Mouse (Mus musculus) cerebellum, adult 11-12 months (tissue): Measurements from ENCODE around the gene Snrnp48.

Experiments used
- DNase-seq: peaks from one replicate; pipeline ENCODE4 v3.0.0; 2022

Snrnp48 gene

DNA sequence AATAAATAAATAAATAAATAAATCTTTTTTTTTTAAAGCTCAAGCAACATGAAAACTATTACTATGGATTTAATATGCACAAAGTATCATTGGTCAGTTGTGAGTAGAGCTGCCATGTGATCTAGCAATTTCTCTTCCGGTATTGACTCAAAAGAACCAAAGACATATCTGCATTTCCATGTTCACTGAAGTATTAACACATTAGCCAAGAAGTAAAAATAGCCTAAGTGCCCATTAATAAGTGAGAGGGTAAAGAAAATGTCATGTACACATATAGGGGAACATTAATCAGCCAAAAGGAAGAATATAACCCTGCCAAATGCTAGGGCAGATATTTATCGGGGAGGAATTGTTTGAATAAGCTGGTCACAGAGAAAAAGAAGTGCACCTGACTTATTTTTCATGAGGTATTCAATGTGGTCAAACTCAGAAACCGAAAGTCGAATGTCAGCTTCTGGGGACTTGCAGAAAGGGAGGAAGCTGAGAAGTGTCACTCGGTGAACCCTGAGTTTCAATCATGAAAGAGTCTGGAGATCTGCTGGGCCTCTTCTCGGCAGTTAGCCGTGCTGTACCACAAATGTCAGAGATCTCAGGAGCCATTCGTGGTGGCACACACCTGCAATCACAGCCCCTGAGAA, 64.4 kb downstream of the Snrnp48 start:
- DNase-seq, result no peak

DNA sequence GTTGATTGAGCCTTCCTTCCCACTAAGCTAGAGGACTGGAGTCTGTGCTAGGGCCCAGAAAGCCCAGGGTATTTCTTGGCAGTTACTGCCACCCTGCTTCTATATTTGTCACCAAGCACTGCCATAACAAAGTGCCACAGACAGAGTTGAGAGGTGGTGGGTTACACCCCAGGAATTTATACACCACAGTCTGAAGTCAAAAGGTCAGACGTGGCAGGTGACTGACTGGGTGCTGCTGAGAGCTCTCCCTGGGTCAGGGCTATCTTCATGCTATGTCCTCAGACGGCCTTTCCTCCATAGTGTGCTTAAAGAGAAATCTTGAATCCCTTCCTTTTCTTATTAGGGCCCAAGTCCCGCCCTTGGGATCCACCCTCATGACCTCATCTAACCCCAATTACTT, 67.9 kb downstream of the Snrnp48 start:
- no peak for DNase-seq
